ENCODE assay signal across 9 mouse cellular contexts in the genomic region with DNA sequence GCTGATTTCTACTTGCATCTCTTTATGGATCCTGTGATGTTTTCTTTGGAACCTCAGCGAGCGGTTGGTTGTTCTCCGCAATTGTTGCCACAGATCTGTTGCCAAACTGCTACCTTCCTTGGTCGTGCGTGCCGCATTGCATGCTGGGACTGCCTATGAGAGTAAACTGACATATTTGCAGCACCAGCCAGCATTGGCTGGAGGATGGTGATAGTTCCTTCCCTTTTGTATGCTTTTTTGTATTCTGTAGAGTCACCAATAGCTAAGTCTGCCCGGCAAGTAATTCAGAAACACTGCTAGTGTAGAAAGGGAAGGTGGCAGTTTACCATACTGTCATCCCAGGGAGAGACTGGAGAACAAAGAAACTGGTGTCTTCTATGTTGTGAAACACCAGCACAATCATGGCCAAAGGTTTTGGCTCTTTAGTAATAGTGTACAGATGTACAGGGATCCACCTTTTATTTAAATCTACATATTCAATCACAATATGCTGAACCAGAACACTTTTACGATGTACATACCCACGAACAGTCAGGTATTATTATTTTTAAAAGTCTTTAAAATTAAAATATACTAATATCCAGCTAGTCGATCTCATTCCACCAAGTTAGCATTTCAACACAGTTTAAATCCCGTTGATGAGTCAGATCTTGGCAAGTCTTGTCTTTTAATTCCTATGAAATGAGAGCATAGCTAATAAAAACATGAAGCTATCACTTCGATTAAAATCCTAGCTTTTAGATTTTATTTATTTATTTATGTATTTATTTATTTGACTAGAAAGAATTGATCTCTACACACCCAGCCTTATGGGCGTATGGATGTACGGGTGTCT. TPM values are rescaled to one million over a fixed set of nuclear protein-coding genes. Genes with fewer than 3 reads are reported as not detected.
DNase-seq lines count a peak whose midpoint lies in the region; ATAC-seq and TF ChIP-seq lines count a peak whose summit lies in the region.
"Had no signal": no experiment of that assay in that cellular context is flagged by ENCODE, and none has a peak within 500 bp of the region (broad histone marks: within the 10 kb centered on the region; RNA-seq: fewer than 3 reads in every experiment).

No protein-coding gene starts in this region.

- no peak for TF ChIP-seq EP300 in stomach, postnatal 0 days (optimal IDR thresholded peaks at IDR 0.05)

- H3K4me3 ChIP-seq in neural tube, embryonic 11.5 days (ENCODE audit: low read depth, low read length) = no peak overlapping the region
- peak overlapping the region; percentile 40; the same call in 1 of the 2 replicates for H3K4me3 ChIP-seq in forebrain, embryonic 12.5 days (replicated peaks)
- no peak overlapping the region for H3K4me3 ChIP-seq in hindbrain, embryonic 11.5 days (ENCODE audit: low read depth, low read length)
- peak overlapping the region; percentile 41 for H3K4me3 ChIP-seq in macrophage (ENCODE audit: inconsistent target)
- H3K4me3 ChIP-seq in stomach, postnatal 0 days (ENCODE audit: low read depth, low read length) = peak overlapping the region; percentile 54

- no peak overlapping the region for H3K9ac ChIP-seq in neural tube, embryonic 11.5 days (ENCODE audit: low read length)
- H3K9ac ChIP-seq in forebrain, embryonic 12.5 days = peak overlapping the region; percentile 63; the same call in 1 of the 2 replicates
- H3K9ac ChIP-seq in hindbrain, embryonic 11.5 days (ENCODE audit: low read depth, low read length) = no peak overlapping the region
- no peak overlapping the region for H3K9ac ChIP-seq in stomach, postnatal 0 days (ENCODE audit: low read length)

- H3K27me3 ChIP-seq in neural tube, embryonic 11.5 days (ENCODE audit: control insufficient read depth, insufficient read depth, low read length) = no peaks in the 10 kb centered on the region
- no peaks in the 10 kb centered on the region for H3K27me3 ChIP-seq in forebrain, embryonic 12.5 days
- no peaks in the 10 kb centered on the region for H3K27me3 ChIP-seq in hindbrain, embryonic 11.5 days (ENCODE audit: control insufficient read depth, insufficient read depth, low read length)
- H3K27me3 ChIP-seq in stomach, postnatal 0 days (ENCODE audit: control insufficient read depth, insufficient read depth, low read length) = no peaks in the 10 kb centered on the region

- WGBS in neural tube, embryonic 11.5 days = 82% methylated on average over 14 of the region's 14 CpGs
- WGBS in forebrain, embryonic 12.5 days = 75% methylated on average over 14 of the region's 14 CpGs
- 83% methylated on average over 14 of the region's 14 CpGs for WGBS in hindbrain, embryonic 11.5 days
- WGBS in macrophage (ENCODE audit: missing documents) = 61% methylated on average over 13 of the region's 14 CpGs
- WGBS in stomach, postnatal 0 days = 55% methylated on average over 14 of the region's 14 CpGs

- no peaks in the 10 kb centered on the region for H3K9me3 ChIP-seq in neural tube, embryonic 11.5 days (ENCODE audit: control insufficient read depth, low read length)
- H3K9me3 ChIP-seq in forebrain, embryonic 12.5 days = no peaks in the 10 kb centered on the region
- H3K9me3 ChIP-seq in hindbrain, embryonic 11.5 days (ENCODE audit: control insufficient read depth, low read length) = no peaks in the 10 kb centered on the region
- H3K9me3 ChIP-seq in stomach, postnatal 0 days (ENCODE audit: control insufficient read depth, low read length) = no peaks in the 10 kb centered on the region

- no peak for ATAC-seq in neural tube, embryonic 11.5 days (ENCODE audit: insufficient read depth, low FRiP score, low TSS enrichment)
- ATAC-seq in forebrain, embryonic 12.5 days (ENCODE audit: low FRiP score) = 0 out of 2 replicates have a peak, but pooled peaks have one; percentile 1
- 0 out of 2 replicates have a peak, but pooled peaks have one; percentile 2 for ATAC-seq in hindbrain, embryonic 11.5 days (ENCODE audit: low FRiP score)
- ATAC-seq in stomach, postnatal 0 days (ENCODE audit: low FRiP score, low TSS enrichment) = peak; percentile 39; the same call in 1 of the 2 replicates

- no peaks in the 10 kb centered on the region for H3K79me2 ChIP-seq in macrophage (ENCODE audit: inconsistent target)

- DNase-seq in neural tube, embryonic 11.5 days (ENCODE audit: low spot score) = no peak
- DNase-seq in neural tube, embryonic 10.5 days (ENCODE audit: extremely low spot score, low spot score) = no peak
- peak; percentile 19 for DNase-seq in hindbrain, embryonic 11.5 days (ENCODE audit: low spot score)
- peak; percentile 61 for DNase-seq in left cerebral cortex, adult 11 months (ENCODE audit: low spot score)
- DNase-seq in stomach, postnatal 0 days (ENCODE audit: low spot score) = no peak
- DNase-seq in thymus, postnatal 10 days (ENCODE audit: low spot score in 2 of 2) = no peak

- peak overlapping the region; percentile 75 for H3K4me2 ChIP-seq in neural tube, embryonic 11.5 days (ENCODE audit: low read depth)
- H3K4me2 ChIP-seq in forebrain, embryonic 12.5 days = peak overlapping the region; percentile 68
- peak overlapping the region; percentile 59; the same call in 1 of the 2 replicates for H3K4me2 ChIP-seq in hindbrain, embryonic 11.5 days (replicated peaks; ENCODE audit: low read depth, low read length)
- H3K4me2 ChIP-seq in stomach, postnatal 0 days (replicated peaks; ENCODE audit: low read depth) = peak overlapping the region; percentile 73

- TF ChIP-seq CTCF in stomach, postnatal 0 days (IDR thresholded peaks at IDR 0.05; ENCODE audit: low read depth) = no peak

- peak overlapping the region; percentile 90 for H3K27ac ChIP-seq in neural tube, embryonic 11.5 days (ENCODE audit: low read depth, low read length)
- peak overlapping the region; percentile 94 for H3K27ac ChIP-seq in forebrain, embryonic 12.5 days
- peak overlapping the region; percentile 94 for H3K27ac ChIP-seq in hindbrain, embryonic 11.5 days (ENCODE audit: low read depth, low read length)
- peak overlapping the region; percentile 57 for H3K27ac ChIP-seq in macrophage
- H3K27ac ChIP-seq in stomach, postnatal 0 days (replicated peaks) = peak overlapping the region; percentile 85

- H3K4me1 ChIP-seq in neural tube, embryonic 11.5 days (ENCODE audit: control insufficient read depth, insufficient read depth, low read length) = 0 out of 2 replicates have a peak, but pooled peaks cover 8% of the 10 kb centered on the region
- peaks cover 24% of the 10 kb centered on the region for H3K4me1 ChIP-seq in forebrain, embryonic 12.5 days
- no peaks in the 10 kb centered on the region for H3K4me1 ChIP-seq in hindbrain, embryonic 11.5 days (replicated peaks; ENCODE audit: control insufficient read depth, insufficient read depth, low read length)
- H3K4me1 ChIP-seq in stomach, postnatal 0 days (replicated peaks; ENCODE audit: control insufficient read depth, insufficient read depth) = no peaks in the 10 kb centered on the region

- H3K36me3 ChIP-seq in neural tube, embryonic 11.5 days (ENCODE audit: control insufficient read depth, insufficient read depth, low read length) = no peaks in the 10 kb centered on the region
- H3K36me3 ChIP-seq in forebrain, embryonic 12.5 days (replicated peaks) = no peaks in the 10 kb centered on the region
- H3K36me3 ChIP-seq in hindbrain, embryonic 11.5 days (ENCODE audit: control insufficient read depth, insufficient read depth, low read length) = no peaks in the 10 kb centered on the region
- no peaks in the 10 kb centered on the region for H3K36me3 ChIP-seq in macrophage (ENCODE audit: inconsistent target)
- no peaks in the 10 kb centered on the region for H3K36me3 ChIP-seq in stomach, postnatal 0 days (ENCODE audit: control insufficient read depth, insufficient read depth, low read length)
- H3K36me3 ChIP-seq: G1E had no signal

RNA-seq across cellular contexts. Expression of gene Gm11146, which starts 41.4 kb away (rescaled TPM):
- polyA plus RNA-seq in neural tube, embryonic 11.5 days (2014; fragmentation: Nextera tagmentation; extraction: Ambion mirVana) = not detected in 2 replicates
- not detected in 2 replicates for polyA plus RNA-seq in forebrain, embryonic 12.5 days (2016; fragmentation: Nextera tagmentation; extraction: Ambion mirVana)
- not detected in 2 replicates for polyA plus RNA-seq in hindbrain, embryonic 11.5 days (2014; fragmentation: Nextera tagmentation; extraction: Ambion mirVana)
- not detected for total RNA-seq in macrophage (2018; cell fraction: chromatin; rRNA removed)
- not detected for total RNA-seq in macrophage (2018; cell fraction: cytosol; rRNA removed)
- total RNA-seq in macrophage (2018; cell fraction: nucleus; rRNA removed) = not detected
- polyA plus RNA-seq in macrophage (2018) = not detected in 3 replicates
- not detected in 2 replicates for polyA plus RNA-seq in stomach, postnatal 0 days (2015; fragmentation: Nextera tagmentation; extraction: Ambion mirVana)
- total RNA-seq: G1E had no signal
- polyA plus RNA-seq: G1E had no signal

Comparison
In these comparisons a context has a peak if more than half of its experiments do, and no peak if none do; other contexts are left out.
1. DNase-seq: peak in hindbrain, embryonic 11.5 days (single experiment) and left cerebral cortex, adult 11 months (single experiment); none in neural tube, embryonic 11.5 days (single experiment), neural tube, embryonic 10.5 days (single experiment), stomach, postnatal 0 days (single experiment) and thymus, postnatal 10 days (0 of 2).
2. H3K4me3 ChIP-seq: peak in forebrain, embryonic 12.5 days (single experiment), macrophage (single experiment) and stomach, postnatal 0 days (single experiment); none in neural tube, embryonic 11.5 days (single experiment) and hindbrain, embryonic 11.5 days (single experiment).
3. Peak in every context shown above with its lines, with median percentiles within 50 percentile points of each other: H3K27ac ChIP-seq and H3K4me2 ChIP-seq.